Mouse (Mus musculus) liver, embryonic 14.5 days (tissue): ENCODE results near the gene Wnt3.

Source experiments
- CTCF ChIP-seq: IDR thresholded peaks from 2 replicates; pipeline ENCODE4 v1.5.1; 2016; ENCODE audit warnings: antibody characterized with exemption, low read depth, control low read depth
- EP300 ChIP-seq: IDR thresholded peaks from 2 replicates; pipeline ENCODE4 v1.6.1; 2016; ENCODE audit warnings: antibody characterized with exemption, low read depth

DNA sequence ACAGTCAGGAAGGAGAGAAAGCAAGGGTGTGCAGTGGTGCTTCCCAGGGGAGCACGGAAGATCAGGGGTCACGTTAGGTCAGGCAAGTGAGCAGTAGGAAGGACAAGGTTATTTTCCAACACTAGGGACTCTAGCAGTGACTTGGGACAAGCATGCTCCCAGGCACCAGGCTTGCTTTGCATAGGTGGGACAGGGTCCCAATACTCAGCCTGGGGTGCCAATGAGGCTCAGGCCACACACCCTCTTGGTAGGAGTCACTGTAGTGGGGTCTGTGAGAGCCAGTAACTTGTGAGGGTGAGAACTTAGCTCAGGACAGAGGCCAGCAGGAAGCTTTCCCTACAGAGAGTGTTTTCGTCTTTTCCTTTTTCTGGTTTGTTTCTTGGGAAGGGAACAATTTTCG lies 58.4 kb downstream of the Wnt3 start:
- no peak for TF ChIP-seq CTCF
- TF ChIP-seq EP300: no peak
